Mouse (Mus musculus) brain, embryonic 18.5 days (tissue): ENCODE results near the gene Gramd4.

Experiments used
- DNase-seq: peaks from one replicate; pipeline ENCODE4 v3.0.0-alpha.2; 2012; ENCODE audit warnings: low read depth, low spot score

Gene Gramd4

GRCm38 (mm10) chr15:86057413-86057812 lies at the start of gene Gramd4:
Gramd4 (plus strand) TSS chr15:86057695.
- DNase-seq, result no peak

- no peak for DNase-seq
These were observed 44.4 kb upstream of the Gramd4 start for GRCm38 (mm10) chr15:86013130-86013529.

- no peak for DNase-seq
These were observed 43.8 kb upstream of the Gramd4 start for GRCm38 (mm10) chr15:86013656-86014055.

GRCm38 (mm10) chr15:86015026-86015425 lies 42.5 kb upstream of the Gramd4 start:
- DNase-seq, result no peak

- no peak for DNase-seq
These were observed 41.5 kb upstream of the Gramd4 start for GRCm38 (mm10) chr15:86015860-86016541.

- DNase-seq, result no peak
These were observed 40.2 kb upstream of the Gramd4 start for GRCm38 (mm10) chr15:86017336-86017735.

GRCm38 (mm10) chr15:86018753-86019512 lies 38.6 kb upstream of the Gramd4 start:
- DNase-seq, result no peak

- DNase-seq, result no peak
These were observed 37.5 kb upstream of the Gramd4 start for GRCm38 (mm10) chr15:86020008-86020407.

GRCm38 (mm10) chr15:86021301-86021700 lies 36.2 kb upstream of the Gramd4 start:
- no peak for DNase-seq

- no peak for DNase-seq
These were observed 35.5 kb upstream of the Gramd4 start for GRCm38 (mm10) chr15:86021971-86022370.

GRCm38 (mm10) chr15:86027871-86028270 lies 29.6 kb upstream of the Gramd4 start:
- no peak for DNase-seq

GRCm38 (mm10) chr15:86029981-86030380 lies 27.5 kb upstream of the Gramd4 start:
- no peak for DNase-seq

GRCm38 (mm10) chr15:86032811-86033190 lies 24.7 kb upstream of the Gramd4 start:
- no peak for DNase-seq

- no peak for DNase-seq
These were observed 24.2 kb upstream of the Gramd4 start, which contains the start of gene Celsr1 for GRCm38 (mm10) chr15:86033191-86033841. Celsr1 (minus strand) TSS chr15:86033777.

GRCm38 (mm10) chr15:86034021-86034523 lies 23.4 kb upstream of the Gramd4 start:
- DNase-seq, result no peak

GRCm38 (mm10) chr15:86034781-86035360 lies 22.6 kb upstream of the Gramd4 start:
- no peak for DNase-seq

- no peak for DNase-seq
These were observed 21.6 kb upstream of the Gramd4 start for GRCm38 (mm10) chr15:86035913-86036312.

GRCm38 (mm10) chr15:86038802-86039201 lies 18.7 kb upstream of the Gramd4 start:
- no peak for DNase-seq

- DNase-seq, result no peak
These were observed 16.1 kb upstream of the Gramd4 start for GRCm38 (mm10) chr15:86041421-86041820.

GRCm38 (mm10) chr15:86042364-86042763 lies 15.1 kb upstream of the Gramd4 start:
- no peak for DNase-seq

GRCm38 (mm10) chr15:86049510-86049909 lies 8.0 kb upstream of the Gramd4 start:
- no peak for DNase-seq

GRCm38 (mm10) chr15:86050170-86050743 lies 7.2 kb upstream of the Gramd4 start:
- no peak for DNase-seq
